Mouse (Mus musculus) neural tube, embryonic 14.5 days (tissue): ENCODE data around the gene Hoxb13. TPM values are rescaled to one million over a fixed set of nuclear protein-coding genes. Genes with fewer than 3 reads are reported as not detected.

ENCODE experiments used
- ATAC-seq: fragments of 200-750 bp; cut with Nextera tagmentation; 2 replicates; pipeline ENCODE4 v1.8.0; 2017; ENCODE audit warnings: low read depth, mild to moderate bottlenecking, moderate TSS enrichment, moderate library complexity
- H3K27ac ChIP-seq: fragments of 300-500 bp; sonication (generic); 2 replicates; pipeline ENCODE4 v1.5.1; 2014; ENCODE audit warnings: low read depth, mild to moderate bottlenecking, control low read depth, low read length, moderate library complexity, mixed read lengths
- H3K27me3 ChIP-seq: fragments of 300-500 bp; sonication (generic); 2 replicates; pipeline ENCODE4 v1.6.1; 2014; ENCODE audit warnings: low read length; ENCODE audit not compliant: control insufficient read depth, insufficient read depth
- H3K36me3 ChIP-seq: fragments of 300-500 bp; sonication (generic); 2 replicates; pipeline ENCODE4 v1.6.1; 2014; ENCODE audit warnings: low read length, mixed read lengths; ENCODE audit not compliant: control insufficient read depth, insufficient read depth
- H3K4me1 ChIP-seq: fragments of 300-500 bp; sonication (generic); 2 replicates; pipeline ENCODE4 v1.6.1; 2014; ENCODE audit warnings: low read length; ENCODE audit not compliant: control insufficient read depth, insufficient read depth
- H3K4me2 ChIP-seq: fragments of 300-500 bp; sonication (generic); 2 replicates; pipeline ENCODE4 v1.6.1; 2014; ENCODE audit warnings: mild to moderate bottlenecking, low read depth, low read length, control low read depth
- H3K4me3 ChIP-seq: fragments of 300-500 bp; sonication (generic); 2 replicates; pipeline ENCODE4 v1.5.1; 2014; ENCODE audit warnings: low read depth, low read length, control low read depth, mixed read lengths
- H3K9ac ChIP-seq: fragments of 300-500 bp; sonication (generic); replicated peaks from 2 replicates; pipeline ENCODE4 v1.6.1; 2014; ENCODE audit warnings: low read depth, mild to moderate bottlenecking, control low read depth, low read length, mixed read lengths
- H3K9me3 ChIP-seq: fragments of 300-500 bp; sonication (generic); 2 replicates; pipeline ENCODE4 v1.6.1; 2016; ENCODE audit warnings: low read length; ENCODE audit not compliant: control insufficient read depth
- WGBS: fragments of 180-500 bp; shearing (Covaris S2); extraction: QIAGEN DNeasy Blood & Tissue Kit; methylation state at CpG from one replicate; pipeline ENCODE4 v1.1.7; 2014; 5-methylcytosine and 5-hydroxymethylcytosine counted together
- polyA plus RNA-seq: library from polyadenylated mRNA; unstranded; fragments of >200 nt; fragmentation: Nextera tagmentation; extraction: Ambion mirVana; gene quantifications from 2 replicates; pipeline ENCODE4 v1.2.1, GENCODE M21; 2014

The Hoxb13 gene
- polyA plus RNA-seq, 1 experiment from 2014 or later = not detected

- Histone ChIP-seq H3K27me3 (peaks cover 72% of the 10 kb centered on the region), H3K4me2 (no peak overlapping the region), H3K4me3 (no peak overlapping the region), H3K9ac (no peak overlapping the region), H3K9me3 (no peaks in the 10 kb centered on the region), H3K27ac (no peak overlapping the region), H3K4me1 (0 out of 2 replicates have a peak, but pooled peaks cover under 1% of the 10 kb centered on the region), H3K36me3 (no peaks in the 10 kb centered on the region)
- WGBS = under 1% methylated on average over 25 of the region's 25 CpGs
- no peak for ATAC-seq
Measured at GRCm38 (mm10) chr11:96172511-96173287, 21.4 kb upstream of the Hoxb13 start.

- under 1% methylated on average over 16 of the region's 16 CpGs for WGBS
- H3K9me3 ChIP-seq = no peaks in the 10 kb centered on the region
- no peaks in the 10 kb centered on the region for H3K36me3 ChIP-seq
- H3K4me2 ChIP-seq = no peak overlapping the region
- no peak for ATAC-seq
- H3K27me3 ChIP-seq = peaks cover 75% of the 10 kb centered on the region
- 0 out of 2 replicates have a peak, but pooled peaks cover 2% of the 10 kb centered on the region for H3K4me1 ChIP-seq
- no peak overlapping the region for H3K27ac ChIP-seq
- H3K9ac ChIP-seq = no peak overlapping the region
- H3K4me3 ChIP-seq = no peak overlapping the region
Measured at GRCm38 (mm10) chr11:96173288-96173840, 20.8 kb upstream of the Hoxb13 start.

GRCm38 (mm10) chr11:96174881-96175280 is 19.2 kb upstream of the Hoxb13 start:
- Histone ChIP-seq H3K36me3 (no peaks in the 10 kb centered on the region), H3K9me3 (no peaks in the 10 kb centered on the region), H3K4me3 (no peak overlapping the region), H3K27ac (no peak overlapping the region), H3K27me3 (peaks cover 78% of the 10 kb centered on the region), H3K9ac (no peak overlapping the region), H3K4me1 (0 out of 2 replicates have a peak, but pooled peaks cover 2% of the 10 kb centered on the region), H3K4me2 (no peak overlapping the region)
- no peak for ATAC-seq
- under 1% methylated on average over 6 of the region's 6 CpGs for WGBS

- Histone ChIP-seq H3K27ac (no peak overlapping the region), H3K4me1 (0 out of 2 replicates have a peak, but pooled peaks cover 2% of the 10 kb centered on the region), H3K4me3 (no peak overlapping the region), H3K4me2 (no peak overlapping the region), H3K9me3 (no peaks in the 10 kb centered on the region), H3K36me3 (no peaks in the 10 kb centered on the region), H3K27me3 (peaks cover 79% of the 10 kb centered on the region), H3K9ac (no peak overlapping the region)
- ATAC-seq = no peak
- 1% methylated on average over 17 of the region's 17 CpGs for WGBS
Measured at GRCm38 (mm10) chr11:96175511-96175910, 18.6 kb upstream of the Hoxb13 start.

- H3K9me3 ChIP-seq = no peaks in the 10 kb centered on the region
- peaks cover 79% of the 10 kb centered on the region for H3K27me3 ChIP-seq
- no peak overlapping the region for H3K4me3 ChIP-seq
- ATAC-seq = no peak
- H3K27ac ChIP-seq = no peak overlapping the region
- no peak overlapping the region for H3K4me2 ChIP-seq
- no peaks in the 10 kb centered on the region for H3K36me3 ChIP-seq
- 1% methylated on average over 9 of the region's 9 CpGs for WGBS
- H3K4me1 ChIP-seq = 0 out of 2 replicates have a peak, but pooled peaks cover 2% of the 10 kb centered on the region
- H3K9ac ChIP-seq = no peak overlapping the region
Measured at GRCm38 (mm10) chr11:96175951-96176530, 18.1 kb upstream of the Hoxb13 start.

- H3K27ac ChIP-seq = no peak overlapping the region
- H3K9ac ChIP-seq = no peak overlapping the region
- peaks cover 78% of the 10 kb centered on the region for H3K27me3 ChIP-seq
- H3K4me3 ChIP-seq = no peak overlapping the region
- no peaks in the 10 kb centered on the region for H3K9me3 ChIP-seq
- no peak for ATAC-seq
- 0 out of 2 replicates have a peak, but pooled peaks cover 2% of the 10 kb centered on the region for H3K4me1 ChIP-seq
- WGBS = under 1% methylated on average over 10 of the region's 10 CpGs
- H3K4me2 ChIP-seq = no peak overlapping the region
- H3K36me3 ChIP-seq = no peaks in the 10 kb centered on the region
Measured at GRCm38 (mm10) chr11:96176841-96177240, 17.3 kb upstream of the Hoxb13 start.

- Histone ChIP-seq H3K27me3 (peaks cover 78% of the 10 kb centered on the region), H3K27ac (no peak overlapping the region), H3K36me3 (no peaks in the 10 kb centered on the region), H3K9me3 (no peaks in the 10 kb centered on the region), H3K4me2 (no peak overlapping the region), H3K4me3 (peak overlapping the region; percentile 4; the same call in 1 of the 2 replicates), H3K4me1 (0 out of 2 replicates have a peak, but pooled peaks cover 2% of the 10 kb centered on the region), H3K9ac (no peak overlapping the region)
- ATAC-seq = no peak
- WGBS = 1% methylated on average over 26 of the region's 27 CpGs
Measured at GRCm38 (mm10) chr11:96177546-96178174, 16.5 kb upstream of the Hoxb13 start.

- no peak overlapping the region for H3K4me2 ChIP-seq
- no peak for ATAC-seq
- H3K9ac ChIP-seq = no peak overlapping the region
- no peaks in the 10 kb centered on the region for H3K36me3 ChIP-seq
- H3K4me3 ChIP-seq = no peak overlapping the region
- 1% methylated on average over 8 of the region's 8 CpGs for WGBS
- H3K27ac ChIP-seq = no peak overlapping the region
- peaks cover 77% of the 10 kb centered on the region for H3K27me3 ChIP-seq
- H3K4me1 ChIP-seq = 0 out of 2 replicates have a peak, but pooled peaks cover 2% of the 10 kb centered on the region
- H3K9me3 ChIP-seq = no peaks in the 10 kb centered on the region
Measured at GRCm38 (mm10) chr11:96178356-96178755, 15.8 kb upstream of the Hoxb13 start.
